Mouse (Mus musculus): ENCODE results near the gene Lrch1. TPM values are rescaled to one million over a fixed set of nuclear protein-coding genes. Genes with fewer than 3 reads are reported as not detected.

Gene Lrch1
- 6.1 and 6.3 TPM in 2 replicates for total RNA-seq (2015; ENCODE audit: low replicate concordance)
- total RNA-seq (2017; ENCODE audit: low replicate concordance), result 4.4 and 11.2 TPM in 2 replicates

DNA sequence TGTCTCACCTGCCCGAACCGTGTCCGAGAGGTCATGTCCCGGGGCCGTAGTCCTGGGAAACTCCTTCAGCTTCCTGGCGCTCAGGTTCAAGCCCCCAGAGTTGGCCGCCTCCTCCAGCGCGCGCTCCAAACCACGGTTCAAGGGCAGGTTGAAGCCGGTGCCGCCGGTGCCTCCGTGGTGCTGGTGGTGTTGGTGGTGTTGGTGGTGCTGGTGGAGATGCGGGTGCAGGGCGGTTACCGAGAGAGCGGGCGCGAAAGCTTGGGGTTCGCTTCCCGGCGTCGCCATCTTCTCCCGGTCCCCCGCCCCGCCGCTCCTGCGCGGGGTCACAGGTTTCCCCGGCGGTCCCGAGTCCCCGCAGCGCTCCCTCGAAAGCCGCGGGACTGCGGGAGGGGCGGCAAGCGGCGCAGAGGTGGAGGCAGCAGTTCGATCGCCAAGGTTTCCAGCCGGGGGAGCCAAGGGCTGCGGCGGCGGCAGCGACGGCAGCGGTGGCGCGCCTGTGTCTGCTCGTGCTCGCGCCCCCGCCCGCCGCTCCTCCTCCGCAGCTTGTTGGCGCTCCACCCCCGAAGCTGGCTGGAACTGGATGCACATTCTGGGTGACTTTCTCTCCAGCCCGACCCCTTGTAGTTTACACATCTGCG, at the start of gene Lrch1:
Gene Lrch1 (minus strand): TSS at position 501 of the 638 bp plus-strand sequence.
- peak; percentile 78 for ATAC-seq (replicated peaks; ENCODE audit: low FRiP score, poor library complexity, severe bottlenecking)

DNA sequence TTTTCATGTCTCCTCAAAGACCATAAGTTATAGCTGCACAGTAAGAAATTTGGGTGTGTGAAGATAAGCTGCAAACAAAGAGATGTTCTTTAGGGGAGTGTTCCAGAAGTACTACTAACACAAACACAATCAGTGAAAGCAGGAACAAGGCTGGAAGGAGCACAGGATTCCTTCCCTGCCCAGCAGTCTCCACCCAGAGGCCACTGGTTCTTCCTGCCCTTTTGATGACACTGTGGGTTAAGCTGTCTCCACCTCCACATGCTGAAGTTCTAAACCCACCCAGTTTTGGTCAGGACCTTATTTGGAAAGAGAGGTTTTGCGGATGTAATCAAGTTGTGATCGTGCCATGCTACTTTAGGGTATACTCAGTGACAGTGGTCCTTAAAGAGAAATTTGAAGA, 49.4 kb upstream of the Lrch1 start:
- ATAC-seq (replicated peaks; ENCODE audit: low FRiP score, poor library complexity, severe bottlenecking), result no peak

DNA sequence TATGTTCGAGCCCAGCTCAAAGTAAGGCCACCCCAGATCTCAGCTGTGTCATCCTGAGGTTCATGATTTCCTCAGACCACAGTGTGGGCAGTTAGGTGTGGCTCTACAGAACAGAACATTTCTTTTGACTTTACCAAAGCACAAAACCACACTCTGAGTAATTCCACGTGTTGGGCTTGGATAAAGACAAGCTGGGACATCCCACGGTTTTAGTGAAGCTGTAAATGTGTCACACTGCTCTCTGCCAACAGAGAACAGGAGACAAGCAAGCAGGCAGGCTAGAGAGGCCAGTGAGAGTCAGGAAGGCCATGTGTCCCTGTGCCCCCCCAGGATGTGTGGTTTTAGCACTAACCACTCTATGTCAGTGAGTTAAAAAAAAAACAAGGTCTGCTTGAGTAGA, 48.9 kb upstream of the Lrch1 start:
- ATAC-seq (replicated peaks; ENCODE audit: low FRiP score, poor library complexity, severe bottlenecking), result no peak

DNA sequence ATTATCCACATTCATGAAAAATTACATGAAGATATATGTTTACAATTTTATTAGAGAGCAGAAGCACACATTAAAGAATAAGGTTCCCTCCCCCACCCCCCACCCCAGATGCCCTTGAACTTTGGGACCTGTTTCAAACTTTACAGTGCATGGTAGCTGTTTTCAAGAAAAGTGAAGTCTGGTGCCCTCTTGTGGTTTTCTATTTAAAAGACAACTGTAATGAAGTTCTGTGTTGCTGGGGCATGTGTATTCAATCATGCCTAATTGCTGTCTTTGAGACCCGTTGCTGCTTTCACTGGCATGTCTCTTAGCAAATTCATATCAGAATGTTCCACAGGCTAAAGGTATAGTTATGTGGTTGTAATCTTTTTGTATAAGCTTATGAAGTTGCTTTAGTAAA, 42.8 kb upstream of the Lrch1 start:
- ATAC-seq (replicated peaks; ENCODE audit: low FRiP score, poor library complexity, severe bottlenecking), result peak; percentile 69

DNA sequence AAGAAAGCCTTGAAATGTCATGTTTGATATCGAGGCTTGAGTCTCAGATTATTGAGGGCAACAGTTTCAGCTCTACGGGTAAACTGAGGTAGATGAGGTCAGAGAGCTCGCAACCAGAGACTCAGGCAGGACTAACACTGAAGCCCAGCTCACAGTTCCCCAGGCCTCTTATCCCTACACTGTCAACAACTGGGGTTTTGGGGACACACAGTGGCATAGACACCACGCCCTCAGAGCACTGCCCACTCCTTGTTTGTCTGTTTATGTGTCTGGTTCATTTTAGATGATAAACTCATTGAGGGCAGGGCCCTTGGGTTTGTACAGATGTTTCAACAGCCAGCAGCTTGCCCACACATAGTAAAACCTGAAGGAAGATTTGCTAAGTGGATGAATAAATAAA, 42.2 kb upstream of the Lrch1 start:
- no peak for ATAC-seq (replicated peaks; ENCODE audit: low FRiP score, poor library complexity, severe bottlenecking)

DNA sequence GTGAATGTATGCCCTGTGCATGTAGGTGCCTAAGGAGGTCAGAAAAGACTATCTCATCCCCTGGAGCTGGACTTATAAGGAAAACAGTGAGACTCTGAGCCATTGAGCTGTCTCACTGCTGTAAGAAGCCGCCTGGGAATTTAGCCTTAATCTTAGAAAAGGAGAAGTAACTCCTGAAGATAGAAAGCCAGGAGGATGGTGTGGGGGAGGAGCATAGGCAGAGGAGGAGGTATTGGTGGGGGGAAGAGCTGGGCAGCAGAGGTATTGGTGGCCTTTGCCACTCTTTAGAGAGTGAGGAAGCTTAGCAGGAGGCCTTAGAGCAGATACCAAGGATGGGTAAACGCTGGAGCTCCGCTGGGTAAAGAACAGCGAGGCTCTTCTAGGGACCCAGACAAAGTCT, 41.6 kb upstream of the Lrch1 start:
- ATAC-seq (replicated peaks; ENCODE audit: low FRiP score, poor library complexity, severe bottlenecking), result no peak

DNA sequence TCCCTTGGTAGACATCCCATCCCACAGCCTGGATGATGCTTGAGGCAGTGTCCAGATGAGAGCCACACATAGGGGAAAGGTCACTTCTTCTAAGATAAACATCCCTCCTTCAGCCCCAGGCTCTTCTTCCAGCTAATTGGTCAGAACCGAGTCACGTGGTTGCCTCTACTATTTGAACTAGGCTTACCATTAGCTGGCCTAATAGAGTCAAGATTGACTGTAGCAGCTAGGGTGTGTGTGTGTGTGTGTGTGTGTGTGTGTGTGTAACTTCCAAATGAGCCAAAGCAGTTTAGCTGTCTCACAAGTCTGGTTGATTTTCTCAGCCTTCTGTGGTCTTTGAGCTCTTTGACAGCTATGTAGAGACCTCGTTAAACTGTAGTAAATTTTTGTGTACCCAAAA, 38.9 kb upstream of the Lrch1 start:
- ATAC-seq (replicated peaks; ENCODE audit: low FRiP score, poor library complexity, severe bottlenecking), result no peak

DNA sequence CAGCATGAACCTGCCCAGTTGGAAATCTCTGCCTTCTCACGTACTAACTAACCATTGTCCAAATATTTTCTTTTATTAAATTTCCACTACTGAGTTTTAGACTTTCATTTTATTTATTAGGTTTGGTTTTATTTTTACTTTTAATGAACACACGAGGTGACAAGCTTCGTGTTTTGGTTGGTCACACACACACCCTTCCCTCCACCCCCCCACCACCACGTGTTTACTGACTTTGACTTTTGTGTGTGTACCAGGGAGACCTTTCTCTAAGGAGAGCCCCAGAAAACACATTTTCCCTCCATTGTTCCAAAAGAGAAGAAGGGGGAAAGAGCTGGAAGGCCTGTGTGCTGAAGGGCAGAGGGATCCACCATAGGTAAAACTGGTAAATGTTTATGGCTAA, 38.0 kb upstream of the Lrch1 start:
- ATAC-seq (replicated peaks; ENCODE audit: low FRiP score, poor library complexity, severe bottlenecking), result no peak

DNA sequence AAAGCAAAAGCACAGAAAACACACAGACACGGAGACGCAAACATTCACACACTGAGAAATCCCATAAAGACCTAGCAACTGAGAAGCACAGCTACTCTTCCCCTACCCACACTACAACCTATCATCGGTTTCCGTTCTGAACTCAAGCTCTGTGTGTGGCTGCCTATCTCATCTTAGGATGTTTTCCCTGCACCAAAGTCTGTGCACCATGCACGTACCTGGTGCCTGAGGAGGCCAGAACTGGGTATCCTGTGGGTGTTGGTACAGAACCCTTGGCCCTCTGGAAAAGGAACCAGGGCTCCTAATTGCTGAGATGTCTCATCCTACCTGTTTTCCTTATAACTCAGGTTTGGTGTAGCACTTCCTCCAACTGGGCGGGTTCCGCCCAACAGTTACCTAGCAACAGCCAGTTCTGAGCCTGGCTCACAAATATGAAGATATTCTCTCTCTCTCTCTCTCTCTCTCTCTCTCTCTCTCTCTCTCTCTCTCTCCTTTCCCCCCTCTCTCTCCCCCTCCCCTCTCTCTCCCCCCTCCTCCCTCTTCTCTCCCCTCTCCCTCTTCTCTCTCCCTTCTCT, 37.2 kb upstream of the Lrch1 start:
- ATAC-seq (replicated peaks; ENCODE audit: low FRiP score, poor library complexity, severe bottlenecking), result no peak

DNA sequence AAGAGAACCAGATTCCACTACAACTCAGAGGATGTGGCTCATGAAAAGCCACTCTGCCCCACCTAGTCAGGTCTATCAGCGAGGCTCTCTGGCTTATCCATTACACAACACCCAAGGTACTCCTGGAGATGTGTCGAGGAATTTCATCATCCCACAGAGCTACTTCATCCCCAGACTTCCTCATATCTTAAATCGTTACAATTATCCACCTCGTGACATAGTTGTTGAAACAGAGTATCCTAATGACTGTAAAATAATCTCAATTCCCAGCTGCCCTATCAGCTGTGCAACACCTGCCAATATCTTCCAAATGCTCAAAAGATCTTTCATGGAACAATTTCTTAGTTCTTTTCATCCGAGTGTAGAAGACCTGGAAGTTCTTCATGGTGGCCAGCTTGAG, 35.4 kb upstream of the Lrch1 start:
- ATAC-seq (replicated peaks; ENCODE audit: low FRiP score, poor library complexity, severe bottlenecking), result no peak

DNA sequence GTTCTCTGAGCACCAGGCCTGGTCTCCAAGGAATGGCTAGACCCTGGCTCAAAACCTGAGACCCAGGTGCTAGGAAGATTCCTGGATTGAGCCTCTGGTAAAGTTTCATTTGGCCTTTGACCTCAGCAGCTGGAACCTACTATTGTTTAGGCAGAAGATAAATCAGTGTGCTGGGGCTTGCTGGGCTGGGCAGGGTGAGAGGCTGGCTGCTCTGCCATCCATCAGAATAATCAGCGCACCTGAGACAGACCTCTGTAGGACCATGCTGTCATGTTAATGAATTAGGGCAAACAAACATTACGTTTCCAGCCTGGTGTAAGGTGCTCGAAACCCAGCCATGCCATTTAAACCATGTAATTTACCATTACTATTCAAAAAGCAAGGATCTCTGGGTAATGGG, 33.3 kb upstream of the Lrch1 start:
- ATAC-seq (replicated peaks; ENCODE audit: low FRiP score, poor library complexity, severe bottlenecking), result no peak

DNA sequence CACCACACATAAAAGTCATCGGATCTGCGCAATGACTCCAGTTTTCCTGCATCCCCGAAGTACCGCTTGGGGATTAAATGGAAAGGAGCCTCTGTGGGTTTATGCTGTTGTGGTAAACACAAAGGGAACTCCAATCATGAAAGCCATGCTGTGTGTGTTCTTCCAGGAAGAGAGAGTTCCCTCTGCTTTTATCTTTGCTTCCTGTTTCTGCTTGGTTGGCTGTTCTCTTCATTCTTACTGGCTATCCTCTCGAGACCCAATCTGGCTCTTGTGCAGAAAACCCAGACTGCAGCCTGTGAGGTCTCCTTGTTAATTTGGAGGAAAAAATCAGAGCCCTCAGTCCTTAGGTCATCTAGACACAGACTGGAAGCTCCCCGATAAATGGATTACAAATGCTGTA, 29.3 kb upstream of the Lrch1 start:
- no peak for ATAC-seq (replicated peaks; ENCODE audit: low FRiP score, poor library complexity, severe bottlenecking)

DNA sequence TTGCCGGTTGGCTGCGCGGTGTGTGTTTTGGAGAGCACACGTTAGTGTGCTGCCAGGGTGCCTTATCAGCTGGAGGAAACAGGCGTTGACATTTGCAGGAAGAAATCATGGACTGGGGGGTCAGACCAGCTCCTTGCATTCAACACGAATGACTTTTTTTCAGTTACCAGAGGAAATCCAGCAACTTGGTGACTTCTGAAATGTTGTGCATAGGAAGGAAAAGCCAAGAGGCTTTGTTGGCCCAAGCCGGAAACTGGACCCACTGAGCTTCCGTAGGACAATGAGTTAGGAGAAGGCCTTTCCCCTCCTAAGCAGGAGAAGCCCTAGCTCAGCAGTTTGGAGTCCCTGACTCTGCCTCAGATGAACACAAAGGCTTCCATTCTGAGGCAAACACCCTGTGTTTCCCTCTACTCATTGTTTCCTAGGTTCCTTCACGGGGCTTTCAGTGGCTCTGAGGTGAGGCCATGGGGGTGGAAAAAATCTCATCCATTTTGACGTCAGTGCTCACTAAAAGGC, 26.5 kb upstream of the Lrch1 start:
- no peak for ATAC-seq (replicated peaks; ENCODE audit: low FRiP score, poor library complexity, severe bottlenecking)

DNA sequence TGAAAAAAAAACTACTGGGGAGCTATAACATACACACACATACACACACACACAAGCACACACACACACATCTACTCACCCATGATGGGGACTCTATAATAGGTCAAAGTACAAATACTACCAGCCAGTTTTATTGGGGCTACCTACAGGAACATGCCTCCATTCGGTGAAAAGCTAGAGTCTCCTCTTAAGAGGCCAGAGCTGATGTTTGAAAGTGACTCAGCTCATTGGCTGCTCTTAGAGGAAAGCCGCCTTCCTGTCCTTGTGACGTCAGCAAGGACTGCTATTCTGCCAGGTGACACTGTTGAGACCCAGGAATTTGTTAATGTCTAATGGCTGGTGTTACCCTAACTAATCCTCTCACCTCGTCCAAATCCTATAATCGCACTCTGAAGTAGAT, 25.0 kb upstream of the Lrch1 start:
- peak; percentile 85 for ATAC-seq (replicated peaks; ENCODE audit: low FRiP score, poor library complexity, severe bottlenecking)

DNA sequence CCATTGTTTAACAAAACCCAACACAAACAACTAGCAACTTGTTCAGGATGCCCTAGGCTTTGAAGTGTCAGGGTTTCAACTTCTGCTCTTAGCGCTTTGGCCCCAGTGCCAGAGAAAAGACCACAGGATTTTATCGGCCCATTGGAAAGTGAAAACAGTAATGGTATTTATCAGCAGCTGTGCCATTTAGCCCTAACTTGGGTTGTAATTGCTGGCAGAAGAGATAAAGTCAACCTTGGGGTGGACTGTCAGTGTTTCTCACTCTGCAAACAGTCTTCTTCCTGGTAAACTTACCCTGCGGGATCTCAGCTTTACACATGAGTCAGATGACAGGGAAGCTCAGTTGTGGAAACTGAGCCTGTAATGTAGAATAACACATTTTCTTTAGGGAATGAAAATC, 24.5 kb upstream of the Lrch1 start:
- peak; percentile 50 for ATAC-seq (replicated peaks; ENCODE audit: low FRiP score, poor library complexity, severe bottlenecking)

DNA sequence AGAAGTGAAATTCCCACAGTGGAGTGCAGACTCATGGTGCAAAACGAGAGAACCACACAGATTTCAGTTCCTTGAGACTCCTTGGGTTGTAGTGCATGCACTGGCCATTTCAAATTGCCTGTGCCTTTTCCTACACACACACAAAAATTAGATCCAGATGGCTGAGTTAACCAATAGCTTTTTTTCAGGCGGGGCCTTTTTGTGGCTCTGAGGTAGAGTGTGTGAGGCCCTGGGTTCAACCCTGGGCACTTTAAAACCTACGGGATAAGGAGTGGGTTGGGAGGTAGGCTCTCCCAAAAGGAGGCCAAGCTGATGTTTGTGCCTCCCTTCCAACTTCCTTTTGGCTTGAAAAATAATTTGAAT, 15.7 kb upstream of the Lrch1 start:
- ATAC-seq (replicated peaks; ENCODE audit: low FRiP score, poor library complexity, severe bottlenecking), result no peak

DNA sequence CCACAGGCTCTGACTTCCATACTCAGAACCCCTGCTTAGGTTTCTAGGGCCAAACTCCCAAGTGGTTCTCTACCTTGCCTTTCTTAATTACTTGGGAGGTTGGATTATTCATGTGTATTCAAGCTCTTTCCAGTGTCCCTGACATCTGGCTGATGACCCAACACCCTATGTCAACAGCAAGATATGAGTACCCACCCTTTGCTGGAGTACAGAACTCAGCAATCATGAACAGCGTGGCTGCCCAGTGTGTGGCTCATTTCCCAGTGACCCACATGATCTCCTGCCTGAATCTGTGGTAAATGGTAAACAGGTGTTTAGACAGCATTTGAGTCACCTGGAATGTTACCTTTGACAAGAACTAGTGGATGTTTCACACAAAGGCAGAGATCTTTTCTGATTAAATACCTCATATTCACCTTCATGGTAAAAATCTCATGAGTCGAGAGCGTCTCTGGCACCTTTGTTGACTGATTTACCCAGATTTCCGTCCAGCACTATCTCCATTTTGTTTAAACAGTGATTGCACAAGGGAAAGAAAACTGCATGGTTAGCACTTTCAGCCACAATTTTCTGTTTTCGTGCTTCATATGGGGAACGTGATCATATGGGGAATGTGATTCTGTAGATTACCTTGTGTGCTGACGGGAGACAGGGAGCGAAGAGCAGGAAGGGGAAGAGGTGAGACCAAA, 15.2 kb upstream of the Lrch1 start:
- ATAC-seq (replicated peaks; ENCODE audit: low FRiP score, poor library complexity, severe bottlenecking), result no peak

DNA sequence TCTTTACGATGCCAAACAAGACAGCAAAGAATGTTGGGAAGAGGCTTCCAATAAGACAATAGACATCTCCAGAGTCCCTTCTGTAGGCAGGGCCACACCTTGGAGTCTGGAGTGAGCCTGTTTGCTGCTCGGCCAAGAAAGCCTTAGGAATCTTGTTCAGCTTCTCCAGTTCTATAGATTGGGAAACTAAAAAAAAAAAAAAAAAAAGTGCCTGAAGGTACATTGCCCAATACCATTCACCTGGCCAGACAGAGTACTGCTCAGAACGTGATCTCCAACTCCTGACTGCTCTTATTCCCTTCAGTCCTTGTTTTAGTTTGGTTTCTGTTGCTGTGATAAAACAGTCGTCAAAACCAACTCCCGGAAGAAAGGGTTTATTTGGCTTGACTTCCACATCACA, 12.9 kb upstream of the Lrch1 start:
- no peak for ATAC-seq (replicated peaks; ENCODE audit: low FRiP score, poor library complexity, severe bottlenecking)

DNA sequence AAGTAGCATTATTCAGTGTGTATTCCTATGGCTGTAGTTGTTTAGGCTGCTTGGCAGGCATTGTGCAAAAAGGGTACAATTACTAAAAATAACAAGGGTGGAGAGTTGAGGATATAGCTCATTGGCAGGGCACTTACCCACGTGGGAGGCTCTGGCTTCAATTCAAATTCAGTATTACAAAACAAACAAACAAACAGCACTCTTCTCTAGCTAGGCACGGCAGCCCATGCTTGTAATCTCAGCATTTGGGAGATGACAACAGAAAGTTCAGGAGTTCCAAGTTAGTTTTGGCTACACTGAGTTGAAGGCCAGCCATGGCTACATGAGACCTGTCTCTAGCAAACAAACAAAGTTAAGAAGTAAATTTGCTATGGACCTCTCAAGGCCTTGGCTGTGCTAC, 9.0 kb upstream of the Lrch1 start:
- ATAC-seq (replicated peaks; ENCODE audit: low FRiP score, poor library complexity, severe bottlenecking), result no peak

DNA sequence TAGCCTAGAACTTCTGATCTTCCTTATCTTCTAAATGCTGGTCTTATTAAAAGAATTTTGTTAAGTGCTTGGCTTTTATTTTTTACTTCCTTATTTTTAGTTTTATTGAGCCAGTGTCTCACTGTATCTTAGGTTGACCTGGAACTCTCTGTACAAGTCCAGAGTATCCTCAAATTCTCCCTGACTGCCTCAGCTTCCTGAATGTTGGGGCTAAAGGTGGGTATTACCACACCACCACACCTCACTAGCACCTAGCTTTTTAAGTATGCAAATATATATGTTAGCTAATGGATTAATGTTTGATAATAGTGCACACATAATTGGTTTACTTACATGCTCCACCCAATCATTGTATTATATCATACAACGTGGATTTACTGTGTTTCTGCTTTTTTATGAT, 8.6 kb upstream of the Lrch1 start:
- no peak for ATAC-seq (replicated peaks; ENCODE audit: low FRiP score, poor library complexity, severe bottlenecking)
